Mouse (Mus musculus) lung, adult 2 months (tissue): ENCODE data around the gene Kcna6. TPM values are rescaled to one million over a fixed set of nuclear protein-coding genes. Genes with fewer than 3 reads are reported as not detected.
A peak's percentile ranks its signal among the peaks of the same experiment; 100 is the strongest.

Source experiments
- DNase-seq: peaks from one replicate; pipeline ENCODE4 v3.0.0; 2022
- H3K4me1 ChIP-seq: fragments of 200-500 bp; 2 replicates; pipeline ENCODE4 v1.6.1; 2011; ENCODE audit warnings: low read length; ENCODE audit not compliant: control insufficient read depth, insufficient read depth
- H3K4me3 ChIP-seq: fragments of 200-500 bp; replicated peaks from 2 replicates; pipeline ENCODE3; 2011; ENCODE audit warnings: low read depth, mild to moderate bottlenecking, control low read depth, low read length; ENCODE audit errors: extremely low read depth
- CTCF ChIP-seq: fragments of 200-500 bp; IDR thresholded peaks from 2 replicates; pipeline ENCODE4 v1.5.1; 2011; ENCODE audit warnings: mild to moderate bottlenecking, low read length, control low read depth; ENCODE audit not compliant: insufficient read depth
- POLR2A ChIP-seq: fragments of 200-500 bp; IDR thresholded peaks from 2 replicates; pipeline ENCODE4 v1.6.1; 2011; ENCODE audit warnings: low read depth, mild to moderate bottlenecking, control low read depth, low read length, borderline replicate concordance; ENCODE audit errors: extremely low read depth
- WGBS: fragments of 180-500 bp; shearing (Covaris S2); methylation state at CpG from one replicate; pipeline ENCODE4 v1.1.7; 2018; 5-methylcytosine and 5-hydroxymethylcytosine counted together
- polyA plus RNA-seq: library from polyadenylated mRNA; depleted of rRNA; stranded (reverse); fragments of >200 nt; gene quantifications from 2 replicates; pipeline ENCODE4 v1.2.3, GENCODE M21; 2012

Gene Kcna6
- polyA plus RNA-seq, 1 experiment = 0.93 TPM

DNA sequence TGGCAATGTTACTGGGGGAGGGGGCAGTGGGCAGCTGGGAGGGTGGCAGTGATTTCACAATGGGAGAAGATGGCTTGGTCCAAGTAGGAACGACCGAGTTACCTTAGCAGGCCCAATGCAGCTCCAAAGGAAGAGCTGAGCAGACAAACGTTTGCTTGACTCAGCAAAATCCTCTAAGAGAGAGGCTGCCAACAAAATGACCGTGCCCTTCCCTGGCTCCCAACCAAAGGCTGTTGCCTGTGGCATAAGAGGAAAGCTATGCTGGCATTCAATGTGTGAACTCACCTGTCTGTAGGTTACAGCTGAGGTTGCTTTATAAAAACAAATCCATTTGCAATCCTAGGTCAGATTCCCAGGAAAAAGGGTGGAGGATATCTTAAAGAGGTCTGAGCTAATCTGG lies 3.5 kb downstream of the Kcna6 start:
- Histone ChIP-seq H3K4me1 (no peaks in the 10 kb centered on the region), H3K4me3 (no peak overlapping the region)
- DNase-seq = no peak
- WGBS = 57% methylated on average over 4 of the region's 4 CpGs
- no peak for TF ChIP-seq CTCF
- no peak for TF ChIP-seq POLR2A

DNA sequence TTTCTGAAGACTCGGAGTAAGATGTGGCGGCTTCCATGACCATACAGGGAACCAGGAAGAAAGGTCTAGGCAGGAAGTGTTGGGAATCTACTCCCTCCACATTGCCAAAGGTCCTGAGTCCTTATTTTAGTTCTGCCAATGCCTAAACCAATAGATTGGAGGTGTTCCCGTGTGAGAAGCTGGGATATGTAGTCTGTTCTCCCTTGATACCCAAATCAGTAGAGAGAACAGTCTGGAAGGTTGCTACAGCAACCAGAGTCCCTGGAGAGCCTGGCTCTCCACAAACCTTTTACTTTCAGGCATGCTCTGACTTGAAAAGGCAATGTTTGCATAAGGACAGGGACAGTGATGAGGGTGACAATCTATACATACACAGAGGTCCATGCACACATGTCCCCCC lies 4.7 kb downstream of the Kcna6 start:
- Histone ChIP-seq H3K4me1 (no peaks in the 10 kb centered on the region), H3K4me3 (no peak overlapping the region)
- DNase-seq = no peak
- TF ChIP-seq CTCF = no peak
- TF ChIP-seq POLR2A = no peak
- WGBS = 63% methylated on average over 3 of the region's 3 CpGs

DNA sequence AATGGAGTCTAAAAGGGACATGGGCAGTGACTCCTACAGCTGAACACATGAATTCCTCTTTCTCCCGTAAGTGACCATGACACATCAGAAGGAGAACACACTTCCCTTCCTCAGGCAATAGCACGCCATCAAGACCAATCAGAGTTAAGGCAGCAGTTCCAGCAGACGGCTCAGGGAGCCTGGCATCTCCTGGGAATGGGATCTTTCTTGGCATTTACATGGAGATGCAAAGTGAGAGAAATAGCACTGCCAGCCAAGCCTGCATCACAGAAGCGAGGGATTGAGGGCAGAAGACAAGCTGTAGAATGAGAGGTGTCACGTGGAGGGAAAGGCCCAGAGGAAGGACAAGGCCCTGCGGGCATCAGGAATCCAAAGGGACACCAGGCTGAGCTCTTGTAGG lies 7.8 kb downstream of the Kcna6 start:
- TF ChIP-seq POLR2A (no peak), CTCF (no peak)
- WGBS = 76% methylated on average over 6 of the region's 6 CpGs
- no peak overlapping the region for H3K4me3 ChIP-seq
- DNase-seq = no peak
- no peaks in the 10 kb centered on the region for H3K4me1 ChIP-seq

DNA sequence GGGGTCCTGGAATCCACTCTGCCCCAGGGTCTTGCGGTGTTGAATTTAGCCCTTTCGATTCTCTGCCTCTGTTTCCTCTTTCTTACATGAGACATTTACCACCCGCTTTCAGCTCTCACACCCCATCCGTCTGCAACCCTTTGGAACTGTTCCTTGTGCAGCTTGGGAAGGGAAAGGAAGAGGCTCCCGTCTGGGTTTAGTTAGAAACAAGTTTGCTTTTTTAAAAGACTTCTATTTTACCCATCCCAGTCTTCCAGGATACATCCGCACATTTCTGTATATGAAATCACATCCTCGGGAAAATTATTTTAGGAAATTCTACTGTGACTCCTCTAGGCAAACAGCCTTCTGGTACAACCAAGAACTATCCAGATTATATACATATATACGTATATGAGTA lies 11.7 kb downstream of the Kcna6 start:
- Histone ChIP-seq H3K4me1 (no peaks in the 10 kb centered on the region), H3K4me3 (no peak overlapping the region)
- whole genome bisulfite sequencing = 72% methylated on average over 8 of the region's 8 CpGs
- no peak for DNase-seq
- no peak for TF ChIP-seq CTCF
- no peak for TF ChIP-seq POLR2A

DNA sequence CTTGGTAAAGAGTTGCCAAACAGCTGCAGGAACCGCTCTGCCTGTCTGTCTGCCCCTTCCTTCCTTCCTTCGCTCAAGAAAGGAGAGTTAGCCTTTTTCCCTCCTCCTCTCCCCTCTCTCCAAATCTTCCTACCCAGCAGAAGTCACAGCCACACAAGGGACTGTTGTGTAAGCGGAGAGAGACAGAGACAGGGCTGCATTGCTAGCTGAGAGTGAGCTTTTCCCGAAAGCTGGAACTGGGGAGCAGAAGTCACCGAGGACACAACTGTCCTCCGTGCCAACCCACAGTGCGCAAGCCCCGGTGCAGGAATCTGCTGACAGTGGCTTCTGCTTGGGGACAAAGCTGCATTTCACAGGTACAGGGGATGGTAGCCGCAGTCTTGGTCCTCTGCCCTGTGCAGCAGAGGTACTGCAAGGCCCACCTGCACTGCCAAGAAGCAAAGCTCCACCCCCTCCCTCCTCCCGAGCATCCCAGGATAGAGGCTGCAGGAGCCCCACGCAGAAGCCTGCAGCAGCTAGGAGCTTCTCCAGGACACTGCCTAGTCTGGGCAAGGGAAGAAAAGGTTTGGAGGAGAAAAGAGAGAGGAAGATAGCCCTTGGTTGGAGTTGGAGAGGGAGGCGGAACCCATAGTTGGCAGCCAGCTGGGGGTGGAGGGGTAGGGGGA lies 21.9 kb downstream of the Kcna6 start:
- H3K4me3 ChIP-seq = no peak overlapping the region
- no peaks in the 10 kb centered on the region for H3K4me1 ChIP-seq
- TF ChIP-seq CTCF (no peak), POLR2A (no peak)
- DNase-seq = no peak
- WGBS = 63% methylated on average over 12 of the region's 12 CpGs

DNA sequence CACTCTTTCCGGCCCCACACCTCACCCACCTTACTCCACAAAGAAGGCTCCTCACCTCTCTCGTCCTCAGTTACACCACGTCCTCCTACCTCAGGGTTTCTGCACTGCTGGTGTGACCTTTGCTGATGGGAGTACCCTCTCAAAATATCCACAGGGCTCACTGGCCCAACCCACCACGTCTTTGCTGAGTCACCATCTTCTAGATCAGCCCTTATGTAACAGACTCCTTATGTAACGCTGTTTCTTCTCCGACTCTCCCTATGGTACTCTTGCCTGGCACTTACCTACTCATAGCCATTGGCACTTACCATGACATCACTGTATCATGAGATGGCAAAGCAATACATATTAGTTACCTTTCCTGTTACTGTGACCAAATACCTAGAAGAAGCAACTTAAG lies 27.9 kb downstream of the Kcna6 start:
- TF ChIP-seq POLR2A = no peak
- no peak for TF ChIP-seq CTCF
- no peaks in the 10 kb centered on the region for H3K4me1 ChIP-seq
- H3K4me3 ChIP-seq = no peak overlapping the region
- WGBS = 66% methylated on average over 6 of the region's 6 CpGs
- no peak for DNase-seq

DNA sequence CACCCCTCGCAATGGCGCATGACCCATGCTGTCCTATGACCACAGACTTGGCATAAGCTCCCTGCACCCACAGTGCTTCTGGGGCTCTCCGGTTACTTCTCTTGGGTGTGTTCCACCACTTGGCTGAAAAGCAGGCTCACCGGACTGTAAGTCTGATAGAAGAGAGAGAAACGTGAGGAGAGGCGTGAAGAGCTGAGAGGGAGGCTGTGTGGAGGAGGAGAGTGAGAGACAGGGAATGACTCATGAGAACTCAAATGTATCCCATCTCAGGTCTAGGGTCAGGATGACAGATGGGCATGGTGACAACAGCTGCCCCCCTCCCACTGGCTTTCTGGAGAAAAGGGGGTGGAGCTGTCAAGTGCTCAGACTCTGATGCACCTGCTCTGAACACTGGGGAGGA lies 34.5 kb downstream of the Kcna6 start:
- TF ChIP-seq CTCF = no peak
- TF ChIP-seq POLR2A = no peak
- no peaks in the 10 kb centered on the region for H3K4me1 ChIP-seq
- no peak overlapping the region for H3K4me3 ChIP-seq
- WGBS = 57% methylated on average over 6 of the region's 6 CpGs
- no peak for DNase-seq

DNA sequence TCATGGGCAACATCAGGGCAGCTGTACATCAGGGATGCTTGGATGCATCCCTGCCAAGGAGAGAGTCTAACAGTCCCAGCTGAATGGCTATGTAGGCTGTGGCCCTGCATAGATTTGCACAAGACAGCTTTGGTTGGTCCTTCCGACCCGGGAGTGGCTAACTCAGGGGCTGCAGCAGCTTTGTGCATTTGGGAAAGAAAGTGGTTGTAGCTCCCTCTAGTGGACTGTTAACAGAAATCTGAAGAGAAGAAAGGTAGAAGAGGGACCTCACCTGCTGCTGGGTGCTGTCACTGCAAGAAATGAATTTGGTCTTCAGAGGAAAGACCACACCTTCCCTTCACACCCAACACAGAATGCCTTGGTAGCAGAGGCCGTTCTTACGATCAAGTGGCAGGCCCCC lies 36.0 kb downstream of the Kcna6 start:
- WGBS = 26% methylated on average over 4 of the region's 4 CpGs
- Histone ChIP-seq H3K4me3 (no peak overlapping the region), H3K4me1 (no peaks in the 10 kb centered on the region)
- no peak for DNase-seq
- no peak for TF ChIP-seq CTCF
- TF ChIP-seq POLR2A = no peak

DNA sequence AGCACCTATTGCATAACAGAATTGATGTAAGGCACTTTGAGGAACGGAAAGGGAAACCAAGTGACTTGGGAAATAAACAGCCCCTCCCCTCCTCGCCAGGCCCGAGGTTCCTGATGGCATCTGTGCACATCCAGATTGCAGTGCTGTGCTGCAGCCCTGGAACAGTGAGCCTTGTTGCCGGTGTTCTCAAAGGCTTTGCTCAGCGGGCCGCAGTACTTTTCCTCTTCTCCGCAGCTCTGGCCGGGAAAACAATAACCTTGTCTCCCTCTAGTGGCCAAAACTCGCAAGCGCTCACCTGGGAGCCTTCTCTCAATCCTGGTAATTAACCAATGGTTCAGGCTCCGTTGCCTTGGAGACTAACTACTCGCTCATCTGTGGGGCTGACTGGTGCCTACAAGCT lies 38.4 kb downstream of the Kcna6 start:
- DNase-seq = peak; percentile 59
- 1% methylated on average over 12 of the region's 12 CpGs for WGBS
- H3K4me3 ChIP-seq = peak overlapping the region; percentile 59
- no peaks in the 10 kb centered on the region for H3K4me1 ChIP-seq
- peak; percentile 79 for TF ChIP-seq CTCF
- no peak for TF ChIP-seq POLR2A

DNA sequence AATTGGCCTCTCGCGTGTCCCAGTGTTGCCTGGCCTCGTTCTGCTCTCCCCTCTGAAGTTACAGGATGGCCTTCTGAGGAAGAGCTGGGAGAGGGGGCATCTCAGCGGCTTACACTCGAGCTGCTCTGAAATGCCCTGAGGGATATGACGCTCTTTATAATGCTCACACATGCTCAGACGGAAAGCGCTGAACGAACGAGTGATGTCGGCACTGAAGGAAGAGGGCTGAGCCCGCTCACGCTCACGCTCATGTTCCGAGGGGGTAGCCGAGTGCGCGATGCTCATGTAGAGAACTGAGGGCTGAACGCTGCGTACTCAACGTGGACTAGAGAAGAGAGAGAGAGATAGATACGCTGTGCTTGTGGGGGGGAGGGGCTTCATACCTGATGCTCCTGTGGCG lies 39.3 kb downstream of the Kcna6 start:
- TF ChIP-seq CTCF = no peak
- no peak for TF ChIP-seq POLR2A
- no peak for DNase-seq
- no peaks in the 10 kb centered on the region for H3K4me1 ChIP-seq
- H3K4me3 ChIP-seq = no peak overlapping the region
- WGBS = 67% methylated on average over 23 of the region's 23 CpGs

DNA sequence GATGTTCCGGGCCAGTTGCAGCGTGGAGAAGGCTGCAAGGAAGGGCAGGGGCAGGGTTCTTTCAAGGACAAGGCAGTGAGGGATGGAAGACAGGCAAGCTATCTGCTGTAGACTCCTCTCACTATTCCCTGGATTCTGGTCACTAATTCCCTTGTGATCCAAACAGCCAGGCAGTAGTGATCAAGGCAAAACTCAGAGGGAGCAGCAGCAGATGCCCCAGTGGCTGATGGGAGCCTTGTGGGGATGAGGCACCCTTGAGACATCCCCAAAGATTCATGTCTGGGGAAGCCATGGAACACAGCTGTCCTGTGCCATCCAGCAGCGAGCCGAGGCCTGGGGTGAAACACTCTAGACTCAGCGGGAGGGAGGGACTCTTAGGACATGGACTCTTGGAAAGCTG lies 40.5 kb downstream of the Kcna6 start:
- Histone ChIP-seq H3K4me3 (no peak overlapping the region), H3K4me1 (no peaks in the 10 kb centered on the region)
- TF ChIP-seq POLR2A (no peak), CTCF (no peak)
- WGBS = 59% methylated on average over 5 of the region's 5 CpGs
- DNase-seq = no peak
